Mouse (Mus musculus) MEL (cell line): Measurements from ENCODE around the gene Pgs1.

ENCODE experiments used
- CTCF ChIP-seq, 3 experiments: IDR thresholded peaks in 2 of 3; conservative IDR thresholded peaks in 1 of 3; 2 replicates each; pipeline ENCODE4 v1.5.1; 2011 to 2012; ENCODE audit warnings: low read length in 3 of 3, low read depth in 2 of 3, mild to moderate bottlenecking in 2 of 3, improper control_type of control experiment in 1 of 3, inconsistent platforms in 1 of 3, mixed read lengths in 1 of 3, moderate library complexity in 1 of 3; ENCODE audit not compliant: control insufficient read depth in 1 of 3, insufficient read depth in 1 of 3, poor library complexity in 1 of 3, severe bottlenecking in 1 of 3
- E2F4 ChIP-seq: IDR thresholded peaks from 2 replicates; pipeline ENCODE4 v1.6.1; 2011; ENCODE audit warnings: low read depth, low read length, improper control_type of control experiment, borderline replicate concordance
- EP300 ChIP-seq, 2 experiments: IDR thresholded peaks; 2 replicates each; pipeline ENCODE4 v1.6.1; 2011; ENCODE audit warnings: improper control_type of control experiment in 2 of 2, low read length in 2 of 2, low read depth in 1 of 2, mild to moderate bottlenecking in 1 of 2
- MAX ChIP-seq: IDR thresholded peaks from 2 replicates; pipeline ENCODE4 v1.6.1; 2011; ENCODE audit warnings: low read length, improper control_type of control experiment
- POLR2A ChIP-seq, 2 experiments: IDR thresholded peaks; 2 replicates each; pipeline ENCODE4 v1.6.1; 2011 to 2012; ENCODE audit warnings: low read length in 2 of 2, mild to moderate bottlenecking in 2 of 2, control low read depth in 1 of 2, improper control_type of control experiment in 1 of 2, low read depth in 1 of 2, moderate library complexity in 1 of 2; ENCODE audit not compliant: control insufficient read depth in 1 of 2, insufficient read depth in 1 of 2, poor library complexity in 1 of 2
- POLR2AphosphoS2 ChIP-seq: IDR thresholded peaks from 2 replicates; pipeline ENCODE4 v1.6.1; 2011; ENCODE audit warnings: low read length, improper control_type of control experiment
- UBTF ChIP-seq: IDR thresholded peaks from 2 replicates; pipeline ENCODE4 v1.6.1; 2012; ENCODE audit warnings: low read depth, mild to moderate bottlenecking, inconsistent platforms, low read length, improper control_type of control experiment, moderate library complexity, borderline replicate concordance; ENCODE audit not compliant: insufficient read depth
- ZKSCAN1 ChIP-seq: IDR thresholded peaks from 2 replicates; pipeline ENCODE4 v1.6.1; 2012; ENCODE audit warnings: low read depth, mild to moderate bottlenecking, inconsistent platforms, low read length, improper control_type of control experiment, moderate library complexity

GRCm38 (mm10) chr11:117939004-117939730 lies 46.9 kb upstream of the Pgs1 start:
- no peak for TF ChIP-seq EP300 (IDR thresholded peaks at IDR 0.05; ENCODE audit: low read depth in 1 of 2, low read length in 2 of 2)
- TF ChIP-seq POLR2A (IDR thresholded peaks at IDR 0.05; ENCODE audit: control insufficient read depth in 1 of 2, insufficient read depth in 1 of 2, low read depth in 1 of 2, low read length in 2 of 2, poor library complexity in 1 of 2), result no peak
- TF ChIP-seq CTCF (IDR thresholded peaks at IDR 0.05 in 2 of 3, conservative IDR thresholded peaks at IDR 0.05 in 1 of 3; ENCODE audit: control insufficient read depth in 1 of 3, insufficient read depth in 1 of 3, low read depth in 2 of 3, low read length in 3 of 3, poor library complexity in 1 of 3, severe bottlenecking in 1 of 3), result no peak
- TF ChIP-seq E2F4, result no peak
- TF ChIP-seq POLR2AphosphoS2, result no peak
- no peak for TF ChIP-seq MAX
- TF ChIP-seq ZKSCAN1, result no peak
- no peak for TF ChIP-seq UBTF
